Mouse (Mus musculus) liver, embryonic 14.5 days (tissue): ENCODE results near the gene Csmd2.

Source experiments
- CTCF ChIP-seq: IDR thresholded peaks from 2 replicates; pipeline ENCODE4 v1.5.1; 2016; ENCODE audit warnings: antibody characterized with exemption, low read depth, control low read depth
- EP300 ChIP-seq: IDR thresholded peaks from 2 replicates; pipeline ENCODE4 v1.6.1; 2016; ENCODE audit warnings: antibody characterized with exemption, low read depth

GRCm38 (mm10) chr4:128306011-128306410 lies 318.4 kb downstream of the Csmd2 start:
- no peak for TF ChIP-seq EP300
- no peak for TF ChIP-seq CTCF
